Mouse (Mus musculus) lung, adult 2 months (tissue): ENCODE data around the gene Ambra1.

Source experiments
- CTCF ChIP-seq: fragments of 200-500 bp; IDR thresholded peaks from 2 replicates; pipeline ENCODE4 v1.5.1; 2011; ENCODE audit warnings: mild to moderate bottlenecking, low read length, control low read depth; ENCODE audit not compliant: insufficient read depth
- POLR2A ChIP-seq: fragments of 200-500 bp; IDR thresholded peaks from 2 replicates; pipeline ENCODE4 v1.6.1; 2011; ENCODE audit warnings: low read depth, mild to moderate bottlenecking, control low read depth, low read length, borderline replicate concordance; ENCODE audit errors: extremely low read depth

GRCm38 (mm10) chr2:91708361-91708760 is 21.6 kb upstream of the Ambra1 start:
- TF ChIP-seq POLR2A: no peak
- no peak for TF ChIP-seq CTCF
